Mouse (Mus musculus) ES-Bruce4 (cell line): ENCODE measurements around the gene Itgb4.

Experiments
- CTCF ChIP-seq: IDR thresholded peaks from one replicate; pipeline ENCODE4 v1.8.1; 2011; ENCODE audit warnings: low read depth, low read length
- POLR2A ChIP-seq: IDR thresholded peaks from one replicate; pipeline ENCODE4 v1.8.1; 2011; ENCODE audit warnings: low read length; ENCODE audit not compliant: insufficient read depth

DNA sequence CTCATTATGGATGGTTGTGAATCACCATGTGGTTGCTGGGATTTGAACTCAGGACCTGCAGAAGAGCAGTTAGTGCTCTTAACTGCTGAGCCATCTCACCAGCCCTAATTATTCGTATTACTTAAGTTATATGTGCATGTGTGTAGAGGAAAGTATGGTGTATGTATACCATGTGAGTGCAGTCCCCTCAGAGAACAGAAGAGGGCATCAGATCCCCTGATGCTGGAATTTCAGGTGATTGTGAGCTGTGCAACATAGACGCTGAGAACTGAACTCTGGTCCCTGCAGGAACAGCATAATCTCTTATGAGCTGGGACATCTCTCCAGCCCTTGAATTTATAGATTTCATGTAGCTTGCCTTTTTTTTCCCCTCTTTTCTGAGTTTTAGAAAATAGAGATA lies 67.3 kb downstream of the Itgb4 start:
- TF ChIP-seq CTCF (no peak), POLR2A (no peak)
